Mouse (Mus musculus): ENCODE data around the gene Cd274. TPM values are rescaled to one million over a fixed set of nuclear protein-coding genes. Genes with fewer than 3 reads are reported as not detected.

The Cd274 gene
- total RNA-seq (2023) = 10 to 100 TPM; 25.8 to 28.0 TPM

GRCm38 (mm10) chr19:29366969-29367622 is at the start of gene Cd274, which contains the start of gene Plgrkt:
Gene Cd274 (plus strand): TSS chr19:29367455.
Gene Plgrkt (minus strand): TSS chr19:29367390.

GRCm38 (mm10) chr19:29325053-29325851 is 42.0 kb upstream of the Cd274 start, which contains the start of gene Insl6:
Gene Insl6 (minus strand): TSS chr19:29325356.

GRCm38 (mm10) chr19:29334068-29334745 is 33.0 kb upstream of the Cd274 start, which contains the start of gene Rln1:
Gene Rln1 (minus strand): TSS chr19:29334670.

GRCm38 (mm10) chr19:29410619-29411018 is 43.4 kb downstream of the Cd274 start, which contains the start of gene Pdcd1lg2:
Gene Pdcd1lg2 (plus strand): TSS chr19:29410919.

Other genes starting within 250 kb of the Cd274 start
- gene Jak2, start 115.6 kb upstream of the Cd274 start, total RNA-seq (2023) = 10 to 100 TPM; 65.5 to 66.0 TPM
- gene Insl6, start 42.1 kb upstream of the Cd274 start, total RNA-seq (2023) = 1 to 10 TPM; 4.1 to 6.2 TPM
- not detected for gene Rln1, start 32.8 kb upstream of the Cd274 start, total RNA-seq (2023)
- 100 to 1,000 TPM; 208 to 219 TPM for gene Plgrkt, start 65 bp upstream of the Cd274 start, total RNA-seq (2023)
- gene Pdcd1lg2, start 43.5 kb downstream of the Cd274 start, total RNA-seq (2023) = 1 to 10 TPM; 2.0 to 2.1 TPM
- 10 to 100 TPM; 33.9 to 35.1 TPM for gene Ric1, start 154.8 kb downstream of the Cd274 start, total RNA-seq (2023)

Measured in T-cell, adult 66 days (primary cell).